Mouse (Mus musculus) C2C12 (cell line): ENCODE results near the gene Clpb.

Experiments
- CTCF ChIP-seq: IDR thresholded peaks from one replicate; pipeline ENCODE4 v1.5.1; 2011; ENCODE audit not compliant: control insufficient read depth, insufficient read depth, insufficient read length
- MAX ChIP-seq: IDR thresholded peaks from one replicate; pipeline ENCODE4 v1.6.1; 2011; ENCODE audit warnings: mild to moderate bottlenecking, control low read depth
- MYOD1 ChIP-seq: IDR thresholded peaks from one replicate; pipeline ENCODE4 v1.6.1; 2011; ENCODE audit warnings: low read depth; ENCODE audit not compliant: control insufficient read depth, insufficient read length
- USF1 ChIP-seq: IDR thresholded peaks from one replicate; pipeline ENCODE4 v1.6.1; 2011; ENCODE audit warnings: low read depth, mild to moderate bottlenecking, control low read depth, moderate library complexity

DNA sequence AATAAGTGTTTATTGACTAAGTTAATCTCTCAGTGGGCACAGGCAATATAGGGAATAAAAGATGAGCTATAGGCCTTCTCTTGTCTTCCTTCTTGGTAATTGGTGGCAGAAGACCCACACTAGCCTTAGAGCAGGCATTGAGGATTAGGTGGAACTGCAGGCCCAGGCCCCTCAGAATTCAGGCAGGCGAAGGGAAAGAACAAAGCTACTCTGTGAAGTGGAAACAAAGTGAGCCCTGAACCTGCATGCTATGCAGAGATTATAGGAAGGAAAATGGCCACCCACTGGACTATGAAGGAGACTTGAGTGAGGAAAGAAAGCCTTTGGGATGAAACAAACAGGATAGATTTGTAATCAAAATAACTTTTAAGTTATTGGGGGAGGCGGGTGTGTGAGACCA is 69.6 kb downstream of the Clpb start:
- TF ChIP-seq MYOD1 (no peak), CTCF (no peak), USF1 (no peak), MAX (no peak)
